Mouse (Mus musculus) heart, adult 2 months (tissue): ENCODE measurements around the gene Cdan1.

Experiments used
- CTCF ChIP-seq: fragments of 200-600 bp; IDR thresholded peaks from 2 replicates; pipeline ENCODE4 v1.8.1; 2022; ENCODE audit warnings: antibody characterized with exemption, mild to moderate bottlenecking, moderate library complexity
- POLR2A ChIP-seq: fragments of 200-500 bp; IDR thresholded peaks from 2 replicates; pipeline ENCODE4 v1.6.1; 2011; ENCODE audit warnings: mild to moderate bottlenecking, low read depth, low read length, control low read depth; ENCODE audit not compliant: insufficient read depth

DNA sequence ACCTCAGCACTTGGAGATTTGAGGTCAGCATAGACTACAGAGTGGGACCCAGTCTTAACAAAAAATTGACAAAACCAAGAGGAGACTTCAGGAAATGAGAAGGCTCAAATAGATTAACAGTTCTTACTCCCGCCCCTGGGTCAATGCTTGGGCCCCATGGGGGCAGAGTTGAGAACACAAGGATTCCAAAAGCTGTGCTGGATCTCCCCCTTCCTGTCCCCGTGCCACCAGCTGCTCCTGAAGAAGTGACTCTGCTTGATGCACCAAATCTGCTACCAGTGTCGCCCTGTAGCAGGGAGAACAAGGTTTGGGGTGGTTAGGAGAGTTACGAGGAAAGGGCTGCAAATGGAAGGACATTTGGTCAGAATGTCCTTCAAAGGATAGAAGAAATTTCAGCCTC, 126.3 kb downstream of the Cdan1 start:
- TF ChIP-seq CTCF (no peak), POLR2A (no peak)
